Mouse (Mus musculus): ENCODE results near the gene Asdurf. TPM values are rescaled to one million over a fixed set of nuclear protein-coding genes. Genes with fewer than 3 reads are reported as not detected.

Asdurf gene
- 6.7 and 7.1 TPM in 2 replicates for polyA plus RNA-seq (2015; fragmentation: Nextera tagmentation; extraction: Ambion mirVana)

GRCm38 (mm10) chr1:53352327-53353261, at the start of gene Asdurf, which contains the start of the genes Gm28551 and Asnsd1:
Gene Asdurf, minus strand, starts transcription at chr1:53352619.
Gene Gm28551, minus strand, starts transcription at chr1:53352667.
Gene Asnsd1, minus strand, starts transcription at chr1:53352752.

GRCm38 (mm10) chr1:53312989-53313967, 39.1 kb downstream of the Asdurf start, which contains the start of gene Osgepl1:
Gene Osgepl1, plus strand, starts transcription at chr1:53313624.

Other genes with a start within 250 kb of the Asdurf start
- not detected in 2 replicates for gene 1700019A02Rik, start 165.0 kb downstream of the Asdurf start, polyA plus RNA-seq (2015; fragmentation: Nextera tagmentation; extraction: Ambion mirVana)
- 7.9 and 9.1 TPM in 2 replicates for gene Pms1, start 55.6 kb downstream of the Asdurf start, polyA plus RNA-seq (2015; fragmentation: Nextera tagmentation; extraction: Ambion mirVana)
- gene Ormdl1, start 55.5 kb downstream of the Asdurf start, polyA plus RNA-seq (2015; fragmentation: Nextera tagmentation; extraction: Ambion mirVana) = 51.7 and 55.7 TPM in 2 replicates
- 0.36 TPM in 1 of 2 replicates, not detected in the other for gene Gm28778, start 55.5 kb downstream of the Asdurf start, polyA plus RNA-seq (2015; fragmentation: Nextera tagmentation; extraction: Ambion mirVana)
- 58.3 and 59.3 TPM in 2 replicates for gene Osgepl1, start 39.0 kb downstream of the Asdurf start, polyA plus RNA-seq (2015; fragmentation: Nextera tagmentation; extraction: Ambion mirVana)
- 0.49 and 0.58 TPM in 2 replicates for gene Gm28551, start within 50 bp of the Asdurf start, polyA plus RNA-seq (2015; fragmentation: Nextera tagmentation; extraction: Ambion mirVana)
- 61.3 and 61.9 TPM in 2 replicates for gene Asnsd1, start 133 bp upstream of the Asdurf start, polyA plus RNA-seq (2015; fragmentation: Nextera tagmentation; extraction: Ambion mirVana)

All from adrenal gland, postnatal 0 days (tissue).